Mouse (Mus musculus) c-Kit-negative CD71-positive TER-119-positive erythroid progenitor cells, embryonic 14.5 days (primary cell): ENCODE results near the gene Gm19426.

Experiments
- DNase-seq: peaks from one replicate; pipeline ENCODE4 v3.0.0-alpha.2; 2013; ENCODE audit warnings: low read depth, low spot score

Gm19426 gene

GRCm38 (mm10) chr2:84743561-84743960 is at the start of gene Gm19426:
Gene Gm19426 (minus strand): TSS chr2:84743655.
- no peak for DNase-seq

- peak; percentile 48 for DNase-seq
Measured at GRCm38 (mm10) chr2:84793154-84793553, 49.7 kb upstream of the Gm19426 start.

- DNase-seq: no peak
Measured at GRCm38 (mm10) chr2:84792516-84792915, 49.1 kb upstream of the Gm19426 start.

GRCm38 (mm10) chr2:84790418-84790817 is 47.0 kb upstream of the Gm19426 start:
- DNase-seq: no peak

- no peak for DNase-seq
Measured at GRCm38 (mm10) chr2:84788316-84788715, 44.9 kb upstream of the Gm19426 start.

- no peak for DNase-seq
Measured at GRCm38 (mm10) chr2:84783840-84784566, 40.5 kb upstream of the Gm19426 start.

GRCm38 (mm10) chr2:84783315-84783714 is 39.9 kb upstream of the Gm19426 start:
- DNase-seq: no peak

- DNase-seq: no peak
Measured at GRCm38 (mm10) chr2:84779210-84779609, 35.8 kb upstream of the Gm19426 start.

GRCm38 (mm10) chr2:84777706-84778105 is 34.3 kb upstream of the Gm19426 start:
- no peak for DNase-seq

GRCm38 (mm10) chr2:84775665-84776064 is 32.2 kb upstream of the Gm19426 start:
- no peak for DNase-seq

- DNase-seq: no peak
Measured at GRCm38 (mm10) chr2:84775241-84775640, 31.8 kb upstream of the Gm19426 start, which contains the start of gene Serping1. Gene Serping1 (minus strand): TSS chr2:84775444.

GRCm38 (mm10) chr2:84774751-84775150 is 31.3 kb upstream of the Gm19426 start:
- no peak for DNase-seq

GRCm38 (mm10) chr2:84773195-84773594 is 29.7 kb upstream of the Gm19426 start:
- no peak for DNase-seq

- no peak for DNase-seq
Measured at GRCm38 (mm10) chr2:84772454-84772853, 29.0 kb upstream of the Gm19426 start.

GRCm38 (mm10) chr2:84770501-84770900 is 27.0 kb upstream of the Gm19426 start:
- no peak for DNase-seq

GRCm38 (mm10) chr2:84762818-84763217 is 19.4 kb upstream of the Gm19426 start:
- DNase-seq: no peak

GRCm38 (mm10) chr2:84762295-84762694 is 18.8 kb upstream of the Gm19426 start:
- no peak for DNase-seq

- no peak for DNase-seq
Measured at GRCm38 (mm10) chr2:84761840-84762239, 18.4 kb upstream of the Gm19426 start.

- DNase-seq: no peak
Measured at GRCm38 (mm10) chr2:84761309-84761708, 17.9 kb upstream of the Gm19426 start.

GRCm38 (mm10) chr2:84760777-84761176 is 17.3 kb upstream of the Gm19426 start:
- DNase-seq: no peak

- peak; percentile 59 for DNase-seq
Measured at GRCm38 (mm10) chr2:84758542-84759127, 15.2 kb upstream of the Gm19426 start.

GRCm38 (mm10) chr2:84757026-84757682 is 13.7 kb upstream of the Gm19426 start:
- DNase-seq: no peak

- no peak for DNase-seq
Measured at GRCm38 (mm10) chr2:84756245-84756644, 12.8 kb upstream of the Gm19426 start.
